Mouse (Mus musculus) olfactory bulb, adult 2 months (tissue): ENCODE data around the gene Zc3h7b. TPM values are rescaled to one million over a fixed set of nuclear protein-coding genes. Genes with fewer than 3 reads are reported as not detected.

Source experiments
- H3K27ac ChIP-seq: fragments of 200-500 bp; 2 replicates; pipeline ENCODE4 v1.5.1; 2012; ENCODE audit warnings: low read depth, low read length; ENCODE audit not compliant: insufficient read depth
- H3K4me1 ChIP-seq: fragments of 200-500 bp; 2 replicates; pipeline ENCODE4 v1.6.1; 2012; ENCODE audit warnings: low read length; ENCODE audit not compliant: control insufficient read depth, insufficient read depth
- H3K4me3 ChIP-seq: fragments of 200-500 bp; 2 replicates; pipeline ENCODE4 v1.5.1; 2012; ENCODE audit warnings: mild to moderate bottlenecking, low read depth, low read length, moderate library complexity; ENCODE audit not compliant: insufficient read depth
- CTCF ChIP-seq: fragments of 200-500 bp; IDR thresholded peaks from 2 replicates; pipeline ENCODE4 v1.5.1; 2012; ENCODE audit warnings: low read depth, mild to moderate bottlenecking, low read length, moderate library complexity; ENCODE audit not compliant: insufficient read depth
- POLR2A ChIP-seq: fragments of 200-500 bp; IDR thresholded peaks from 2 replicates; pipeline ENCODE4 v1.6.1; 2012; ENCODE audit warnings: mild to moderate bottlenecking, low read depth, low read length, moderate library complexity; ENCODE audit not compliant: insufficient read depth
- WGBS: fragments of 180-500 bp; shearing (Covaris S2); methylation state at CpG from one replicate; pipeline ENCODE4 v1.1.7; 2018; 5-methylcytosine and 5-hydroxymethylcytosine counted together
- polyA plus RNA-seq: library from polyadenylated mRNA; stranded (reverse); fragments of >200 nt; gene quantifications from 2 replicates; pipeline ENCODE4 v1.2.4, GENCODE M21; 2012; ENCODE audit warnings: low replicate concordance; ENCODE audit not compliant: missing spikeins, insufficient read depth, insufficient read length

The Zc3h7b gene
- polyA plus RNA-seq, 1 experiment = not detected

DNA sequence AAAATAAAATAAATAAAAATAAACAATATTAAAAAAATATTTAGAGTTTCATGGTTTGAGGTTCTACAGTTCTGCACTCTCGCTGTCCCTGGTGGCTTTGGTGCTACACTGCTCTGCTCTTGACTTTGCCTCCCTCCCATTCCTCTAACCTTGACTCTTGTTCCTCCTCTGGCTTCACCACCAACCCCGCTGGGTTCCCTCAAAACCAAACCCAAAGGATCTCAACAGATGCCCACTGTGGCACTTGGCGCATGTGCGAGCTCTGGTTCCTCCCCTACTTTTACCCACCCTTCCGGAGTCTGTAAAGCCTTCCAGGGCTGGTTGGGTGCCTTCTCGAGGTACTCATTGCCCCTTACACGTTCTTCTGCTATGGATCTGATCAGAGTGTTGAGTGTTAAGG is 97.4 kb downstream of the Zc3h7b start:
- TF ChIP-seq CTCF (no peak), POLR2A (no peak)
- WGBS = 88% methylated on average over 7 of the region's 7 CpGs
- H3K4me3 ChIP-seq = no peak overlapping the region

GRCm38 (mm10) chr15:81845033-81845625 is 100.3 kb downstream of the Zc3h7b start:
- WGBS = 49% methylated on average over 5 of the region's 5 CpGs
- Histone ChIP-seq H3K4me1 (peaks cover 31% of the 10 kb centered on the region), H3K4me3 (no peak overlapping the region), H3K27ac (peak overlapping the region; percentile 13)
- TF ChIP-seq POLR2A (no peak), CTCF (no peak)

More for the DNA sequence above, 97.4 kb downstream of the Zc3h7b start:
- no peak overlapping the region for H3K27ac ChIP-seq
- H3K4me1 ChIP-seq = peaks cover 26% of the 10 kb centered on the region

GRCm38 (mm10) chr15:81845724-81846123 is 100.9 kb downstream of the Zc3h7b start:
- Histone ChIP-seq H3K4me3 (no peak overlapping the region), H3K27ac (peak overlapping the region; percentile 60), H3K4me1 (peaks cover 36% of the 10 kb centered on the region)
- 21% methylated on average over 4 of the region's 4 CpGs for WGBS
- no peak for TF ChIP-seq CTCF
- TF ChIP-seq POLR2A = no peak

Other genes with a start within 250 kb of the Zc3h7b start
- gene Ep300, start 159.7 kb upstream of the Zc3h7b start, polyA plus RNA-seq = 218 TPM in 1 of 2 replicates, not detected in the other
- not detected in 2 replicates for gene L3mbtl2, start 81.2 kb upstream of the Zc3h7b start, polyA plus RNA-seq
- gene Chadl, start 47.8 kb upstream of the Zc3h7b start, polyA plus RNA-seq = not detected in 2 replicates
- not detected in 2 replicates for gene Rangap1, start 473 bp downstream of the Zc3h7b start, polyA plus RNA-seq
- 278 TPM in 1 of 2 replicates, not detected in the other for gene Tef, start 57.4 kb downstream of the Zc3h7b start, polyA plus RNA-seq
- not detected in 2 replicates for gene Tob2, start 113.7 kb downstream of the Zc3h7b start, polyA plus RNA-seq
- not detected in 2 replicates for gene Phf5a, start 126.9 kb downstream of the Zc3h7b start, polyA plus RNA-seq
- gene Aco2, start 127.3 kb downstream of the Zc3h7b start, polyA plus RNA-seq = 365 TPM in 1 of 2 replicates, not detected in the other
- gene Polr3h, start 181.2 kb downstream of the Zc3h7b start, polyA plus RNA-seq = not detected in 2 replicates
- not detected in 2 replicates for gene Csdc2, start 191.7 kb downstream of the Zc3h7b start, polyA plus RNA-seq
- not detected in 2 replicates for gene Pmm1, start 215.9 kb downstream of the Zc3h7b start, polyA plus RNA-seq
- not detected in 2 replicates for gene 1700029P11Rik, start 235.5 kb downstream of the Zc3h7b start, polyA plus RNA-seq
- 1,163 TPM in 1 of 2 replicates, not detected in the other for gene Xrcc6, start 242.8 kb downstream of the Zc3h7b start, polyA plus RNA-seq